Mouse (Mus musculus) liver, embryonic 13.5 days (tissue): ENCODE results near the gene Stac3. TPM values are rescaled to one million over a fixed set of nuclear protein-coding genes. Genes with fewer than 3 reads are reported as not detected.

Experiments
- ATAC-seq: fragments of 200-750 bp; cut with Nextera tagmentation; 2 replicates; pipeline ENCODE4 v1.8.0; 2017; ENCODE audit warnings: low read depth, mild to moderate bottlenecking, moderate number of reproducible peaks, moderate library complexity
- DNase-seq: peaks from one replicate; pipeline ENCODE4 v3.0.0; 2022
- H3K27ac ChIP-seq: fragments of 300-500 bp; sonication (generic); 2 replicates; pipeline ENCODE4 v1.5.1; 2015; ENCODE audit warnings: moderate library complexity, mild to moderate bottlenecking, inconsistent platforms
- H3K27me3 ChIP-seq: fragments of 300-500 bp; sonication (generic); 2 replicates; pipeline ENCODE4 v1.6.1; 2015; ENCODE audit warnings: mild to moderate bottlenecking, inconsistent platforms
- H3K36me3 ChIP-seq: fragments of 300-500 bp; sonication (generic); 2 replicates; pipeline ENCODE4 v1.6.1; 2015; ENCODE audit warnings: mild to moderate bottlenecking, inconsistent platforms
- H3K4me1 ChIP-seq: fragments of 300-500 bp; sonication (generic); replicated peaks from 2 replicates; pipeline ENCODE4 v1.6.1; 2015; ENCODE audit warnings: inconsistent platforms
- H3K4me2 ChIP-seq: fragments of 300-500 bp; sonication (generic); 2 replicates; pipeline ENCODE4 v1.6.1; 2015; ENCODE audit warnings: inconsistent platforms, mild to moderate bottlenecking, moderate library complexity
- H3K4me3 ChIP-seq: fragments of 300-500 bp; sonication (generic); replicated peaks from 2 replicates; pipeline ENCODE4 v1.5.1; 2015; ENCODE audit warnings: mild to moderate bottlenecking, inconsistent platforms
- H3K9ac ChIP-seq: fragments of 300-500 bp; sonication (generic); 2 replicates; pipeline ENCODE4 v1.6.1; 2015; ENCODE audit warnings: mild to moderate bottlenecking, inconsistent platforms
- H3K9me3 ChIP-seq: fragments of 300-500 bp; sonication (generic); replicated peaks from 2 replicates; pipeline ENCODE4 v1.6.1; 2016; ENCODE audit warnings: inconsistent platforms
- WGBS: fragments of 180-500 bp; shearing (Covaris S2); methylation state at CpG from one replicate; pipeline ENCODE4 v1.1.7; 2015; ENCODE audit not compliant: insufficient replicate concordance; 5-methylcytosine and 5-hydroxymethylcytosine counted together
- polyA plus RNA-seq: library from polyadenylated mRNA; unstranded; fragments of >200 nt; fragmentation: Nextera tagmentation; extraction: Ambion mirVana; gene quantifications from 2 replicates; pipeline ENCODE4 v1.2.1, GENCODE M21; 2015

Gene Stac3
- polyA plus RNA-seq, 1 experiment from 2014 or later = 0.47 TPM

DNA sequence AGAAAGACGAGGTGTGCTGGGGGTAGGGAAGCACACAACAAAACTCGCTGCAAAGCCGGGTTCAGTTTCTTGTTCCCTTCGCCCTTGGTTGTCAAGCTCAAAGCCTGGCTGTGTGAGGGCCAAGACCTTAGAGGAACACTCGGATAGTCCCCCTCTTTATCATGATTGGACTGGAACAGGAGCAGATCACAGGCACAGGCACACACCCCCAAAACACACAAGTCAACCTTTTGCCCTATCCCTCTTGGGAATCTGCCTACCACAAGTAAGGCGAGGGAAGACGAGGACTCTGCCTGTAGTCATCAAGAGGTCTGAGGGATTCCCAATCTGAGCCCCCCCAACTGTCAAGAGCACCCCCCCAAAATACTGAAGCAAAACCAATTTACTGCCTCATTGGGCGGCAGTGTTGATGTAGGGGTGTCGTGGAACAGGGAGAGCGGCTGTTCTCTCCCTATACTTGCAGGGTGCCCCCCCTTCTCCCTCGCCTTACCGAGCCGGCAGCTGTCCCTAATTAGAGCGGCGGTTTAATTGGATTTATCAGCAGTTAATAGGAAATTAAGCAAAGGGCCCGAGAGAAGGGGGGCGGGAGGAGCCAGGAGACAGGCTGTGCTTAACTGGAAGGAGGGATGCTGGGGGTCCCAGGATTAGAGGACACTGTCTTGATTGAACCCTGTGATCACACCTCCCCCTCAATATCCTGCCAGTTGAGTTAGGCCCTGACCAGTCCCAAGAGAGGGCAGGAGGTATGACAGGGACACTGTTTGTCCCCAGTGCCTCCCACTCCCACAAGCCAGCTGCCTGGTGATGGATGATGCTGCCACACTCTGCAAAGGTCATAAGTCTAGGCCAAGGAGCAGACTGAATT lies 8.6 kb downstream of the Stac3 start:
- no peaks in the 10 kb centered on the region for H3K36me3 ChIP-seq
- H3K9ac ChIP-seq = no peak overlapping the region
- H3K4me3 ChIP-seq = peak overlapping the region; percentile 48
- ATAC-seq (no peak), DNase-seq (no peak)
- no peak overlapping the region for H3K27ac ChIP-seq
- peaks cover 89% of the 10 kb centered on the region for H3K27me3 ChIP-seq
- 0 out of 2 replicates have a peak overlapping the region, but pooled peaks have one; percentile 71 for H3K4me2 ChIP-seq
- no peaks in the 10 kb centered on the region for H3K9me3 ChIP-seq
- peaks cover 50% of the 10 kb centered on the region for H3K4me1 ChIP-seq
- WGBS = 10% methylated on average over 17 of the region's 17 CpGs

GRCm38 (mm10) chr10:127510895-127511617 lies 9.6 kb downstream of the Stac3 start:
- Histone ChIP-seq H3K36me3 (no peaks in the 10 kb centered on the region), H3K4me3 (no peak overlapping the region; the same call in 1 of the 2 replicates), H3K9me3 (no peaks in the 10 kb centered on the region), H3K4me2 (peak overlapping the region; percentile 73), H3K9ac (peak overlapping the region; percentile 50; the same call in 1 of the 2 replicates), H3K27me3 (peaks cover 99% of the 10 kb centered on the region), H3K27ac (no peak overlapping the region), H3K4me1 (peaks cover 60% of the 10 kb centered on the region)
- ATAC-seq = no peak
- WGBS = 9% methylated on average over 11 of the region's 11 CpGs
- no peak for DNase-seq

DNA sequence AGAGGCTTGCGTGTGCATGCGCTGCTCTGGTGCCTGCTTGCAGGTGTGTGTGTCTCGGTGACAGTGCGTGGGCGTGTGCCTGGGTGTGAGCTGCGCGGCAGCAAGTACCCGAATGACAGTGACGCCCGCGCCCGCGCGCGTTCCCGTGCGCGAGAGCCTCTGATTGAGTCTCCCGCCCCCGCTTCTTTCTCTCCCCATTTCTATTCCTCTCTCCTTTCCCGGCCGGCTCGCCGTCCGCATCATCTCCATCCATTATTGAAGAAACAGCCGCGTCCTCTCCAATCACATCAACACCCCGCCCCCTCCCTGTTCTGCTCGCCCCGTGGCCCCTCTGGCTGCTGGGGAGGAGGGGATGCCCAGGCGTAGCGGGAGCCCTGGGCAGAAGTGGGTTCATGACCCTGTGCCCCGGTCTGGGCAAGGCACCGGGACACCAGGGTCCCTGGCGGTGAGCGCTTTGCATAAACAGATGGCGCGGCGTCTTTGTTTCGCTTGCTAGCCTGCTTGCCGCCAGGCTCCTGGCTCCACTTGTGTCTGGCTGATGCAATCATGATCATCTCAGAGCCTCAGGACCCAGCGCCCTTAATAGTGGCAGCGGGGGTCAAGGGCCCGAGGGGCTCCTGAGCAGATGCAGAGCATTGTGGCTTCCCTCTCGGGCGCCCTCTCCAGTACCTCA lies 10.3 kb downstream of the Stac3 start:
- Histone ChIP-seq H3K9ac (peak overlapping the region; percentile 50), H3K4me1 (peaks cover 68% of the 10 kb centered on the region), H3K4me3 (peak overlapping the region; percentile 52), H3K36me3 (no peaks in the 10 kb centered on the region), H3K27me3 (peaks cover 98% of the 10 kb centered on the region), H3K4me2 (peak overlapping the region; percentile 73), H3K9me3 (no peaks in the 10 kb centered on the region), H3K27ac (no peak overlapping the region)
- WGBS = 3% methylated on average over 43 of the region's 46 CpGs
- no peak for DNase-seq
- no peak for ATAC-seq

- ATAC-seq = no peak
- no peak overlapping the region; the same call in 1 of the 2 replicates for H3K9ac ChIP-seq
- H3K4me1 ChIP-seq = peaks cover 73% of the 10 kb centered on the region
These were observed 10.8 kb downstream of the Stac3 start for GRCm38 (mm10) chr10:127512307-127512666.

GRCm38 (mm10) chr10:127512813-127513212 lies 11.3 kb downstream of the Stac3 start:
- Histone ChIP-seq H3K4me1 (peaks cover 78% of the 10 kb centered on the region), H3K27me3 (peaks cover 97% of the 10 kb centered on the region), H3K9ac (peak overlapping the region; percentile 60), H3K4me2 (peak overlapping the region; percentile 73), H3K27ac (peak overlapping the region; percentile 36; the same call in 1 of the 2 replicates), H3K36me3 (peaks cover 10% of the 10 kb centered on the region), H3K9me3 (no peaks in the 10 kb centered on the region), H3K4me3 (peak overlapping the region; percentile 46)
- peak; percentile 55 for ATAC-seq
- WGBS = under 1% methylated on average over 27 of the region's 27 CpGs
- peak; percentile 85 for DNase-seq

More at GRCm38 (mm10) chr10:127512307-127512666, 10.8 kb downstream of the Stac3 start:
- Histone ChIP-seq H3K4me2 (peak overlapping the region; percentile 73), H3K4me3 (peak overlapping the region; percentile 52), H3K9me3 (no peaks in the 10 kb centered on the region), H3K36me3 (peaks cover 5% of the 10 kb centered on the region), H3K27me3 (peaks cover 97% of the 10 kb centered on the region), H3K27ac (no peak overlapping the region)
- WGBS = 4% methylated on average over 7 of the region's 7 CpGs
- DNase-seq = no peak

DNA sequence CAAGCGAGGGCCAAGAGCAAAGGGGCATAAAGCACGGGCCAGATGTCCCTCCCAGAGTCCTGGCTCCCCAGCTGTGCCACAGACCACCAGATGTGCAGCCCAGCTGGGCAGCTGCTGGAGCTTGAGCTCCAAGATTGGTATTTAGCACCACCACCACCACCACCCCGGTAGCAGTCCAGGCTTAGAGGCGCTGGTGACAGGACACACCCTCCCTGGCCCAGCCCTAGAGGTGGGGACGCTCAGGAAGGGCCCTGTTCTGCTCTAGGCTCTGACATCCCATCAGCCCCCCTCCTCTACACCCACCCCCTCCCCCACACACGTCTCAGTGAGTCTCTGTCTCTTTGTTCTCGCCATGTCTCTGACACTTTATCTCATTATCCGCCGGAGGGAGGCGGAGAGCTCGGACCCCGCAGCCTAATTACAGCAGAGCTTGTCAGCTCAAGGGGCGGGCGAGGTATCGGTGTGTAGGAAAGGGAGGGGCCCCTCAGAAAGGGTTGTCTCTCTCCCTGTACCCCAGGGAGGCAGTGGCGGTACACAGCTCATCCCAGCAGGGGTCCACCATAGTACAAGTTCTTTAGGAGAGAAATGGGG lies 12.1 kb downstream of the Stac3 start:
- DNase-seq = peak; percentile 51
- no peaks in the 10 kb centered on the region for H3K9me3 ChIP-seq
- peak overlapping the region; percentile 60 for H3K9ac ChIP-seq
- peaks cover 78% of the 10 kb centered on the region for H3K4me1 ChIP-seq
- H3K4me2 ChIP-seq = peak overlapping the region; percentile 73
- peaks cover 18% of the 10 kb centered on the region for H3K36me3 ChIP-seq
- WGBS = 1% methylated on average over 16 of the region's 16 CpGs
- peaks cover 94% of the 10 kb centered on the region for H3K27me3 ChIP-seq
- no peak overlapping the region for H3K27ac ChIP-seq
- peak; percentile 56 for ATAC-seq
- peak overlapping the region; percentile 46 for H3K4me3 ChIP-seq

DNA sequence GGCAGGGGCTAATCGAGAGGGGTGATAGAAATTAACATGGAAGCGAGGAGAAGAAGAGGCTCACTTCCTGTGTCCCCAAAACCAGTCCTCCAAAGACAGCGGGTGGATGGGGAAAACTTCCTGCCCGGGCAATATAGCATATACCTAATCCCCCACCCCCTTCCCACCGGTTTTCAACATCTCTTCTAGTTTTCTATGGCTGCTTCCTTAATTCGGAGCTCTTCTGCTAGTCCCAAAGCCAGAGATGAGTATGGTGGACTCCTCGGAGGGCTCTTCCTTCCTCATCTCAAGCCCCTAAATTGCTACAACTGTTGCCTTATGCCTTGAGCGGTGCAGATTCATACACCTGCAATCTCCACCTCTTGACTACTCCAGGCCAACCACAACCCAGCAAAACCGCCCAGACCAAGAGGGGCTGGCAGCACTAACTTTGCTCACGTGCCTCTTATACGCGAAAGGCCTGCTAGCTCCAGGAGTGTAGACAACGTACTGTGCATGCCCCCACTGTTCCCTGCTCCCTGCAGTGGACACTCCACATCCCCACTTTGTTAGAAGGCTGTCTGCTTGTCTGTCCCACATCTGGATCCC lies 12.7 kb downstream of the Stac3 start:
- Histone ChIP-seq H3K4me2 (peak overlapping the region; percentile 73), H3K27me3 (peaks cover 88% of the 10 kb centered on the region), H3K27ac (no peak overlapping the region), H3K36me3 (peaks cover 24% of the 10 kb centered on the region), H3K4me3 (peak overlapping the region; percentile 46), H3K9me3 (no peaks in the 10 kb centered on the region), H3K9ac (peak overlapping the region; percentile 60), H3K4me1 (peaks cover 71% of the 10 kb centered on the region)
- 6% methylated on average over 13 of the region's 13 CpGs for WGBS
- ATAC-seq = no peak
- no peak for DNase-seq

DNA sequence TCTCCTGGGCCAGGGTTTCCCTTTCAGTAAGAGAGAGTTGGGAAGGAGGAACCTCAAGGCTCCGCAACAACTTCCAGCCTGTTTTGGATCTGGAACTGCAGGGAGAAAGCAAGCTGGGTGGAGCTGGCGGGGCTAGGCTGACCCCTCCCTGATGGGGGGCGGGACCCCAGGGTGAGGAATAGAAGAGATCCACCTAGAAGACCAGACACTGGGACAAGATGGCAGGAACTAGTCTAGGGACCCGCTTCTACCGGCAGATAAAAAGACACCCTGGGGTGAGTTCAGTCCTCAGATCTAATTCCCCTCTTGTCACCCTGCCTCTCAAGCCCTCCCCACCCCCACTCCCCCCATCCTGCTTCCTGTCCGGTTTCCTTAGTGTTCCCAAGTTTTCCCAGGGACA lies 13.3 kb downstream of the Stac3 start, which contains the start of gene Ndufa4l2:
Gene Ndufa4l2 (plus strand): TSS at position 204 of the 400 bp plus-strand sequence.
- DNase-seq (no peak), ATAC-seq (no peak)
- Histone ChIP-seq H3K27me3 (peaks cover 82% of the 10 kb centered on the region), H3K36me3 (peaks cover 30% of the 10 kb centered on the region), H3K9ac (peak within 1 kb of the TSS; percentile 60), H3K4me1 (peaks cover 67% of the 10 kb centered on the region), H3K27ac (no peak within 1 kb of the TSS), H3K9me3 (no peaks in the 10 kb centered on the region), H3K4me2 (peak within 1 kb of the TSS; percentile 73), H3K4me3 (peak within 1 kb of the TSS; percentile 46)
- WGBS = 7% methylated on average over 6 of the region's 6 CpGs

- ATAC-seq = no peak
- DNase-seq = no peak
- Histone ChIP-seq H3K4me1 (peaks cover 73% of the 10 kb centered on the region), H3K4me3 (no peak overlapping the region), H3K27me3 (peaks cover 76% of the 10 kb centered on the region), H3K36me3 (peaks cover 36% of the 10 kb centered on the region), H3K4me2 (peak overlapping the region; percentile 3; the same call in 1 of the 2 replicates), H3K9ac (no peak overlapping the region), H3K27ac (no peak overlapping the region), H3K9me3 (no peaks in the 10 kb centered on the region)
- 33% methylated on average over 9 of the region's 9 CpGs for WGBS
These were observed 13.9 kb downstream of the Stac3 start for GRCm38 (mm10) chr10:127515271-127515982.

DNA sequence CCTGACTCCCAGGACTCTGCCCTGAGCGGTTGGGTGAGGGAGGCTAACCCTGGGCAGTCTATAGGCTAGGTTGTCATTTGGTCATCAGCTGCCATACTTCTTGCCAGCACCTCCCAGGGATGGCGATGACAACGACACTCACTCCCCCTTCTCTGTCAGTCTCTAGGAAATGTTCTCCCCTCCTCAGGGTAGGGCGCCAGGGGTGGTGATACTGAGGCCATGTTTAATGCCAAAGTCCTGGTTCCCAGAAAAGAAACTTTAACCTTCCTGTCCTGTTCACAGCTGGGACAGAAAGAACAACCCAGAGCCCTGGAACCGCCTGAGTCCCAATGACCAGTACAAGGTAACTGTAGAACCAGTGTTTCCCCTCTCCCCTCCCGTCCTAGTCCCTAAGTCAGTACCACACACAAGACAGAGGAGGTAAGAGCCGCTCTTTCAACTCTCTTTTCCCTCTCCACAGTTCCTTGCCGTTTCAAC lies 14.5 kb downstream of the Stac3 start:
- peak overlapping the region; percentile 49; the same call in 1 of the 2 replicates for H3K9ac ChIP-seq
- H3K9me3 ChIP-seq = no peaks in the 10 kb centered on the region
- ATAC-seq (no peak), DNase-seq (no peak)
- H3K36me3 ChIP-seq = peaks cover 42% of the 10 kb centered on the region
- peaks cover 70% of the 10 kb centered on the region for H3K27me3 ChIP-seq
- 22% methylated on average over 8 of the region's 8 CpGs for WGBS
- H3K4me2 ChIP-seq = peak overlapping the region; percentile 49
- H3K27ac ChIP-seq = no peak overlapping the region
- peak overlapping the region; percentile 0; the same call in 1 of the 2 replicates for H3K4me3 ChIP-seq
- peaks cover 79% of the 10 kb centered on the region for H3K4me1 ChIP-seq
